Mouse (Mus musculus): ENCODE results near the gene Gng8. TPM values are rescaled to one million over a fixed set of nuclear protein-coding genes. Genes with fewer than 3 reads are reported as not detected.

Gene Gng8
- not detected for total RNA-seq (2023)

GRCm38 (mm10) chr7:16891641-16892351 is at the start of gene Gng8:
Gene Gng8, plus strand, starts transcription at chr7:16891786.

GRCm38 (mm10) chr7:16842645-16843063 is 48.9 kb upstream of the Gng8 start, which contains the start of gene Prkd2:
Gene Prkd2, plus strand, starts transcription at chr7:16842902.

GRCm38 (mm10) chr7:16875310-16875325 is 16.5 kb upstream of the Gng8 start, which contains the start of gene Dact3:
Gene Dact3, plus strand, starts transcription at chr7:16875317.

GRCm38 (mm10) chr7:16906281-16906680 is 14.7 kb downstream of the Gng8 start, which contains the start of gene Ptgir:
Gene Ptgir, plus strand, starts transcription at chr7:16906490.

GRCm38 (mm10) chr7:16924037-16924834 is 32.6 kb downstream of the Gng8 start, which contains the start of gene Calm3:
Gene Calm3, minus strand, starts transcription at chr7:16924114.

GRCm38 (mm10) chr7:16944061-16944807 is 52.6 kb downstream of the Gng8 start, which contains the start of gene Pnmal2:
Gene Pnmal2, plus strand, starts transcription at chr7:16944682.

Other genes starting within 250 kb of the Gng8 start
- not detected for gene Ceacam15, start 216.1 kb upstream of the Gng8 start, total RNA-seq (2023)
- gene Ceacam9, start 169.9 kb upstream of the Gng8 start, total RNA-seq (2023): not detected
- gene Ap2s1, start 153.4 kb upstream of the Gng8 start, total RNA-seq (2023): 10 to 100 TPM; 85.3 to 95.2 TPM
- 100 to 1,000 TPM; 137 to 141 TPM for gene Slc1a5, start 110.4 kb upstream of the Gng8 start, total RNA-seq (2023)
- gene Strn4, start 75.9 kb upstream of the Gng8 start, total RNA-seq (2023): 100 to 1,000 TPM; 136 to 150 TPM
- gene Fkrp, start 75.1 kb upstream of the Gng8 start, total RNA-seq (2023): 10 to 100 TPM; 23.8 to 28.4 TPM
- gene Prkd2, start 48.9 kb upstream of the Gng8 start, total RNA-seq (2023): 100 to 1,000 TPM; 225 to 233 TPM
- under 1 TPM; 0.29 to 0.56 TPM for gene Dact3, start 16.5 kb upstream of the Gng8 start, total RNA-seq (2023)
- 1 to 10 TPM; 1.5 to 1.9 TPM for gene Ptgir, start 14.7 kb downstream of the Gng8 start, total RNA-seq (2023)
- 100 to 1,000 TPM; 118 to 124 TPM for gene Calm3, start 32.3 kb downstream of the Gng8 start, total RNA-seq (2023)
- gene Pnmal2, start 52.9 kb downstream of the Gng8 start, total RNA-seq (2023): not detected
- gene Pnmal1, start 67.9 kb downstream of the Gng8 start, total RNA-seq (2023): not detected
- 1 to 10 TPM; 2.7 to 3.4 TPM for gene Gm42372, start 91.3 kb downstream of the Gng8 start, total RNA-seq (2023)
- under 1 TPM in 1 of 2 experiments, not detected in 1; 0.29 TPM for gene Ccdc8, start 100.9 kb downstream of the Gng8 start, total RNA-seq (2023)
- gene Ppp5c, start 136.1 kb downstream of the Gng8 start, total RNA-seq (2023): 100 to 1,000 TPM in 1 of 2 experiments, 10 to 100 TPM in 1; 92.5 to 103 TPM
- gene Hif3a, start 170.6 kb downstream of the Gng8 start, total RNA-seq (2023): 1 to 10 TPM; 1.3 to 3.4 TPM
- gene Psg16, start 182.3 kb downstream of the Gng8 start, total RNA-seq (2023): under 1 TPM in 1 of 2 experiments, not detected in 1; 0.12 TPM

Data from T-cell, adult 66 days (primary cell).